Mouse (Mus musculus): ENCODE measurements around the gene Numb.
"Not testable (repeated sequence)": the region's sequence is repeated elsewhere in the genome, so short reads cannot be mapped to it uniquely, and the experiment has no call there.

Numb gene

GRCm38 (mm10) chr12:83949043-83949442 lies 27.3 kb upstream of the Numb start:
- no peaks in the 10 kb centered on the region for H3K9me3 ChIP-seq (ENCODE audit: low read length)
- H3K4me3 ChIP-seq (replicated peaks; ENCODE audit: low read length) = no peak overlapping the region
- H3K27me3 ChIP-seq (ENCODE audit: insufficient read depth, low read length) = peaks cover 15% of the 10 kb centered on the region
- peaks cover 25% of the 10 kb centered on the region for H3K36me3 ChIP-seq (ENCODE audit: insufficient read depth, low read length)
- no peak for TF ChIP-seq NANOG (IDR thresholded peaks at IDR 0.05; ENCODE audit: borderline replicate concordance, low read length)
- peaks cover 39% of the 10 kb centered on the region for H3K4me1 ChIP-seq (replicated peaks; ENCODE audit: low read depth, low read length)

- TF ChIP-seq NANOG (IDR thresholded peaks at IDR 0.05; ENCODE audit: borderline replicate concordance, low read length) = no peak
- peaks cover 12% of the 10 kb centered on the region for H3K27me3 ChIP-seq (ENCODE audit: insufficient read depth, low read length)
- no peaks in the 10 kb centered on the region for H3K9me3 ChIP-seq (ENCODE audit: low read length)
- peaks cover 22% of the 10 kb centered on the region for H3K4me1 ChIP-seq (replicated peaks; ENCODE audit: low read depth, low read length)
- no peak overlapping the region for H3K4me3 ChIP-seq (replicated peaks; ENCODE audit: low read length)
- peaks cover 9% of the 10 kb centered on the region for H3K36me3 ChIP-seq (ENCODE audit: insufficient read depth, low read length)
Observed at GRCm38 (mm10) chr12:83947260-83947811, 25.6 kb upstream of the Numb start.

GRCm38 (mm10) chr12:83941938-83942337 lies 20.2 kb upstream of the Numb start:
- Histone ChIP-seq H3K4me3 (replicated peaks; ENCODE audit: low read length) (no peak overlapping the region), H3K27me3 (ENCODE audit: insufficient read depth, low read length) (0 out of 2 replicates have a peak, but pooled peaks cover 2% of the 10 kb centered on the region), H3K36me3 (ENCODE audit: insufficient read depth, low read length) (no peaks in the 10 kb centered on the region), H3K4me1 (replicated peaks; ENCODE audit: low read depth, low read length) (no peaks in the 10 kb centered on the region), H3K9me3 (ENCODE audit: low read length) (no peaks in the 10 kb centered on the region)
- TF ChIP-seq POU5F1 (IDR thresholded peaks at IDR 0.05; ENCODE audit: borderline replicate concordance, low read length) = no peak
- TF ChIP-seq CTCF (conservative IDR thresholded peaks at IDR 0.05; ENCODE audit: low read length) = no peak
- TF ChIP-seq NANOG (IDR thresholded peaks at IDR 0.05; ENCODE audit: borderline replicate concordance, low read length) = no peak

GRCm38 (mm10) chr12:83940031-83940430 lies 18.3 kb upstream of the Numb start:
- no peaks in the 10 kb centered on the region for H3K36me3 ChIP-seq (ENCODE audit: insufficient read depth, low read length)
- 0 out of 2 replicates have a peak, but pooled peaks cover 2% of the 10 kb centered on the region for H3K27me3 ChIP-seq (ENCODE audit: insufficient read depth, low read length)
- no peaks in the 10 kb centered on the region for H3K9me3 ChIP-seq (ENCODE audit: low read length)
- no peaks in the 10 kb centered on the region for H3K4me1 ChIP-seq (replicated peaks; ENCODE audit: low read depth, low read length)
- H3K4me3 ChIP-seq (replicated peaks; ENCODE audit: low read length) = no peak overlapping the region
- TF ChIP-seq CTCF (conservative IDR thresholded peaks at IDR 0.05; ENCODE audit: low read length) (no peak), NANOG (IDR thresholded peaks at IDR 0.05; ENCODE audit: borderline replicate concordance, low read length) (no peak), POU5F1 (IDR thresholded peaks at IDR 0.05; ENCODE audit: borderline replicate concordance, low read length) (no peak)

- TF ChIP-seq POU5F1 (IDR thresholded peaks at IDR 0.05; ENCODE audit: borderline replicate concordance, low read length) = no peak
- TF ChIP-seq CTCF (conservative IDR thresholded peaks at IDR 0.05; ENCODE audit: low read length) = no peak
- no peak for TF ChIP-seq NANOG (IDR thresholded peaks at IDR 0.05; ENCODE audit: borderline replicate concordance, low read length)
- H3K4me1 ChIP-seq (replicated peaks; ENCODE audit: low read depth, low read length) = no peaks in the 10 kb centered on the region
- 0 out of 2 replicates have a peak, but pooled peaks cover 2% of the 10 kb centered on the region for H3K27me3 ChIP-seq (ENCODE audit: insufficient read depth, low read length)
- no peaks in the 10 kb centered on the region for H3K9me3 ChIP-seq (ENCODE audit: low read length)
- H3K4me3 ChIP-seq (replicated peaks; ENCODE audit: low read length) = no peak overlapping the region
- no peaks in the 10 kb centered on the region for H3K36me3 ChIP-seq (ENCODE audit: insufficient read depth, low read length)
Observed at GRCm38 (mm10) chr12:83939332-83939731, 17.6 kb upstream of the Numb start.

- not testable (repeated sequence) for H3K4me3 ChIP-seq (replicated peaks; ENCODE audit: low read length); H3K4me1 ChIP-seq (replicated peaks; ENCODE audit: low read depth, low read length); H3K27me3 ChIP-seq (ENCODE audit: insufficient read depth, low read length)
Observed at GRCm38 (mm10) chr12:83938592-83938991, 16.9 kb upstream of the Numb start.

GRCm38 (mm10) chr12:83937600-83937999 lies 15.9 kb upstream of the Numb start:
- no peak for TF ChIP-seq NANOG (IDR thresholded peaks at IDR 0.05; ENCODE audit: borderline replicate concordance, low read length)
- H3K9me3 ChIP-seq (ENCODE audit: low read length) = no peaks in the 10 kb centered on the region
- H3K27me3 ChIP-seq (ENCODE audit: insufficient read depth, low read length) = peaks cover 10% of the 10 kb centered on the region
- no peaks in the 10 kb centered on the region for H3K36me3 ChIP-seq (ENCODE audit: insufficient read depth, low read length)
- H3K4me1 ChIP-seq (replicated peaks; ENCODE audit: low read depth, low read length) = no peaks in the 10 kb centered on the region
- H3K4me3 ChIP-seq (replicated peaks; ENCODE audit: low read length) = no peak overlapping the region

More at GRCm38 (mm10) chr12:83938592-83938991, 16.9 kb upstream of the Numb start:
- not testable (repeated sequence) for H3K9me3 ChIP-seq (ENCODE audit: low read length); H3K36me3 ChIP-seq (ENCODE audit: insufficient read depth, low read length)

- H3K27me3 ChIP-seq (ENCODE audit: insufficient read depth, low read length) = peaks cover 15% of the 10 kb centered on the region
- no peak overlapping the region for H3K4me3 ChIP-seq (replicated peaks; ENCODE audit: low read length)
- TF ChIP-seq NANOG (IDR thresholded peaks at IDR 0.05; ENCODE audit: borderline replicate concordance, low read length) (no peak), CTCF (conservative IDR thresholded peaks at IDR 0.05; ENCODE audit: low read length) (no peak), POU5F1 (IDR thresholded peaks at IDR 0.05; ENCODE audit: borderline replicate concordance, low read length) (no peak)
- no peaks in the 10 kb centered on the region for H3K9me3 ChIP-seq (ENCODE audit: low read length)
- H3K4me1 ChIP-seq (replicated peaks; ENCODE audit: low read depth, low read length) = peaks cover 15% of the 10 kb centered on the region
- H3K36me3 ChIP-seq (ENCODE audit: insufficient read depth, low read length) = no peaks in the 10 kb centered on the region
Observed at GRCm38 (mm10) chr12:83929186-83929804, 7.6 kb upstream of the Numb start.

GRCm38 (mm10) chr12:83927747-83928146 lies 6.0 kb upstream of the Numb start:
- no peaks in the 10 kb centered on the region for H3K36me3 ChIP-seq (ENCODE audit: insufficient read depth, low read length)
- no peak for TF ChIP-seq POU5F1 (IDR thresholded peaks at IDR 0.05; ENCODE audit: borderline replicate concordance, low read length)
- no peak for TF ChIP-seq NANOG (IDR thresholded peaks at IDR 0.05; ENCODE audit: borderline replicate concordance, low read length)
- TF ChIP-seq CTCF (conservative IDR thresholded peaks at IDR 0.05; ENCODE audit: low read length) = no peak
- peaks cover 8% of the 10 kb centered on the region for H3K27me3 ChIP-seq (ENCODE audit: insufficient read depth, low read length)
- peaks cover 23% of the 10 kb centered on the region for H3K4me1 ChIP-seq (replicated peaks; ENCODE audit: low read depth, low read length)
- no peak overlapping the region for H3K4me3 ChIP-seq (replicated peaks; ENCODE audit: low read length)
- H3K9me3 ChIP-seq (ENCODE audit: low read length) = no peaks in the 10 kb centered on the region

Data from E14TG2a.4 (cell line).